Mouse (Mus musculus) thymus, postnatal 0 days (tissue): ENCODE measurements at regions not wholly inside any gene's neighbourhood (a gene's known extent, or its start where the extent isn't known, plus 50 kb on each side); places are given as distances from the start of the nearest gene placed in this dataset.
"Not testable (repeated sequence)": the region's sequence is repeated elsewhere in the genome, so short reads cannot be mapped to it uniquely, and the experiment has no call there.

Experiments used
- DNase-seq: peaks from one replicate; pipeline ENCODE4 v3.0.0-alpha.2; 2015; ENCODE audit warnings: low spot score

- no peak for DNase-seq
Observed at GRCm38 (mm10) chr3:22285904-22286303, 209.5 kb downstream of the Tbl1xr1 start.

DNA sequence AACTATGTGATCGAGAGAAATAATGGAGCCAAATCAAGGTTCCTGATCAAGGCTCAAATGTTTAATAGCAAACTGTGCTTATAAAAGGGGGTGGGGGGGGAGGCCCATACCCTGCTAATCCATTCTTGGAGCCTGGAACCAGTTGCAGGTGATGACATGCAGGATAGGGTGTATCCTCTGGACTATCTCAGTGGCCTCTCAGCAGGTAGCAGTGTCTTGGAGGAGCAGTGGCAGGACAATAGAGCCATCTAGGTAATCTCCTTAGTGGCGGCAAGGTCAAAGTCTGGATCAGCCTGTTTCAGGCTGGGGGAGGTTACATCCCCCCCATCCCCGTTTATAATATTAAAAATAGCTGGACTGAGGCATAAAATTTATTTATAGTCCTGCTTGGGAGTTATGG lies 217.0 kb downstream of the Tbl1xr1 start:
- no peak for DNase-seq

GRCm38 (mm10) chr3:22294081-22294480 lies 217.6 kb downstream of the Tbl1xr1 start:
- DNase-seq = not testable (repeated sequence)

DNA sequence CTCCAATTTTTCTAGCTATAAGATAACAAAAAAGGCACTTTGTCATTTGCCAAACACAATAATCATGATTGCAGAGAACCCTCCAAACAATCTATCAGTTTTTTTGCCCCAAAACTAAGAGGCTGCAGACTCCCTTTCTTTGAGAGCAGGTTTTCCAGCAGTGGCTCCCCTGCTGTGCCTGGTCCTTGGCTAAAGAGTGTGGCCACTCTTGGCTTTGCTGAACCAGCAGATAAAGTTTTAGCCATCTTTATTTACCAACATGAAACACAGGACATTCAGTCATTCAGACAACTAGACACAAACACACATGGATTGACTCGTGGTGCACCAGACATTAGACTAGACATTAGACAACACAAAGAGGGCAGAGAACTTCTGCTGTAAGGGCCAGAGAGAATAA lies 220.5 kb downstream of the Tbl1xr1 start:
- DNase-seq = not testable (repeated sequence)

GRCm38 (mm10) chr3:22297831-22298230 lies 221.4 kb downstream of the Tbl1xr1 start:
- DNase-seq = not testable (repeated sequence)

- DNase-seq = no peak
Observed at GRCm38 (mm10) chr3:22300553-22300952, 224.1 kb downstream of the Tbl1xr1 start.

- no peak for DNase-seq
Observed at GRCm38 (mm10) chr3:22301991-22302517, 225.6 kb downstream of the Tbl1xr1 start.

- DNase-seq = no peak
Observed at GRCm38 (mm10) chr3:22304145-22304544, 227.7 kb downstream of the Tbl1xr1 start.

DNA sequence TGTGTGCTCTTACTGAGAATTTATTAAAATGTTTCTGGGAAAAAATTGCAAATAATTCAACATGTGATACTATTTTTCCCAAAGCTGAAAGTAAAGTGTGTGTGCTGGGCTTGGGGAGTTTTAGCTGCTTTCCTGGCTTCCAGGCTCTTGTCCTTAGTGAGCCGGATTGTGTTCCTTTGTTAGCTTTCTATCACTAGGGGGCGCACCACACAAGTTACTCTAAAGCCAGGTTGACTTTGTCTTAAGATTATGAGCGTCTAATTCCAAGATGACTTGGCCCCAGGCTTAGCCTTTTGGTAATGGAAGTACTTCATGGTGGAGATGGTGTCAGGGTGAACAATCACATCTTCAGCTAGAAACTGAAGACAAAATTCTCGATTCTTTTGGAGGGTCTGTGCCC lies 230.2 kb downstream of the Tbl1xr1 start:
- peak; percentile 30 for DNase-seq

DNA sequence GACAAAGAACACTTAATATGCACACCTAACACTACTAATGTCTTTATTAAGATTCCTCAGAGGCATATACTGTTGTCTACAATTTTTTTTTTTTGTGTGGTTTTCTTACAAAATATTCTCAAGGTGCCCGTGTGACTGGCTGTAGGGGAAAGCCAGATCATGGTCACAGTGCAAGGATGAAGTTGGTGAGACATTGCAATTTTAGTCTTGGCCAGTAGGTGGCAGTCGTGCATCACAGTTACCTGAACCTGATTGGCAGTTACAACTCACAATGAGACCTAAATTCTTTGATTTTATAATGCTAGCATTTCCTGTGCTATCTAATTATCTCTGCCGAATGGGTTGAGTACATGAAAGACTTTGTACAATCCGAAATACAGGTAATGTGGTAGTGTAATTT lies 232.5 kb downstream of the Tbl1xr1 start:
- peak; percentile 68 for DNase-seq

GRCm38 (mm10) chr3:22316466-22317185 lies 240.2 kb downstream of the Tbl1xr1 start:
- no peak for DNase-seq

- DNase-seq = not testable (repeated sequence)
Observed at GRCm38 (mm10) chr3:22320425-22320824, 244.0 kb downstream of the Tbl1xr1 start.

GRCm38 (mm10) chr3:22331240-22331639 lies 254.8 kb downstream of the Tbl1xr1 start:
- DNase-seq = no peak
